Mouse (Mus musculus) midbrain, embryonic 11.5 days (tissue): ENCODE results near the gene Art1. TPM values are rescaled to one million over a fixed set of nuclear protein-coding genes. Genes with fewer than 3 reads are reported as not detected.

Experiments used
- ATAC-seq: fragments of 200-750 bp; cut with Nextera tagmentation; 2 replicates; pipeline ENCODE4 v1.8.0; 2017; ENCODE audit warnings: moderate TSS enrichment, moderate library complexity; ENCODE audit not compliant: low FRiP score
- DNase-seq: peaks from one replicate; pipeline ENCODE4 v3.0.0; 2015; ENCODE audit warnings: low spot score; ENCODE audit errors: missing footprints
- H3K27ac ChIP-seq: fragments of 300-500 bp; sonication (generic); 2 replicates; pipeline ENCODE4 v1.5.1; 2014; ENCODE audit warnings: low read depth, low read length
- H3K27me3 ChIP-seq: fragments of 300-500 bp; sonication (generic); 2 replicates; pipeline ENCODE4 v1.6.1; 2014; ENCODE audit warnings: mild to moderate bottlenecking, low read length, moderate library complexity, mixed read lengths; ENCODE audit not compliant: control insufficient read depth, insufficient read depth
- H3K36me3 ChIP-seq: fragments of 300-500 bp; sonication (generic); 2 replicates; pipeline ENCODE4 v1.6.1; 2014; ENCODE audit warnings: mild to moderate bottlenecking, low read length, moderate library complexity, mixed read lengths; ENCODE audit not compliant: control insufficient read depth, insufficient read depth
- H3K4me1 ChIP-seq: fragments of 300-500 bp; sonication (generic); 2 replicates; pipeline ENCODE4 v1.6.1; 2014; ENCODE audit warnings: low read length; ENCODE audit not compliant: control insufficient read depth, insufficient read depth
- H3K4me2 ChIP-seq: fragments of 300-500 bp; sonication (generic); 2 replicates; pipeline ENCODE4 v1.6.1; 2014; ENCODE audit warnings: mild to moderate bottlenecking, moderate library complexity
- H3K4me3 ChIP-seq: fragments of 300-500 bp; sonication (generic); 2 replicates; pipeline ENCODE4 v1.5.1; 2014; ENCODE audit warnings: low read depth, low read length
- H3K9ac ChIP-seq: fragments of 300-500 bp; sonication (generic); 2 replicates; pipeline ENCODE4 v1.6.1; 2014; ENCODE audit warnings: low read length
- H3K9me3 ChIP-seq: fragments of 300-500 bp; sonication (generic); 2 replicates; pipeline ENCODE4 v1.6.1; 2016; ENCODE audit warnings: low read length; ENCODE audit not compliant: control insufficient read depth
- WGBS: fragments of 180-500 bp; shearing (Covaris S2); extraction: QIAGEN DNeasy Blood & Tissue Kit; methylation state at CpG from one replicate; pipeline ENCODE4 v1.1.7; 2014; 5-methylcytosine and 5-hydroxymethylcytosine counted together
- polyA plus RNA-seq: library from polyadenylated mRNA; unstranded; fragments of >200 nt; fragmentation: Nextera tagmentation; extraction: Ambion mirVana; gene quantifications from 2 replicates; pipeline ENCODE4 v1.2.1, GENCODE M21; 2014

The Art1 gene
- polyA plus RNA-seq, 1 experiment from 2014 or later, result 0.49 TPM

- Histone ChIP-seq H3K9ac (no peak overlapping the region), H3K9me3 (no peaks in the 10 kb centered on the region), H3K27ac (no peak overlapping the region), H3K36me3 (no peaks in the 10 kb centered on the region), H3K27me3 (no peaks in the 10 kb centered on the region; the same call in 1 of the 2 replicates), H3K4me2 (no peak overlapping the region), H3K4me3 (no peak overlapping the region), H3K4me1 (peaks cover 15% of the 10 kb centered on the region)
- WGBS, result 88% methylated on average over 2 of the region's 2 CpGs
- DNase-seq (peak; percentile 35), ATAC-seq (no peak)
Observed at GRCm38 (mm10) chr7:102103555-102103954, 2.0 kb downstream of the Art1 start.

- ATAC-seq (no peak), DNase-seq (peak; percentile 23)
- Histone ChIP-seq H3K9ac (no peak overlapping the region), H3K4me3 (no peak overlapping the region), H3K9me3 (no peaks in the 10 kb centered on the region), H3K4me2 (no peak overlapping the region), H3K36me3 (no peaks in the 10 kb centered on the region), H3K27me3 (no peaks in the 10 kb centered on the region; the same call in 1 of the 2 replicates), H3K4me1 (peaks cover 15% of the 10 kb centered on the region), H3K27ac (no peak overlapping the region)
- 87% methylated on average over 5 of the region's 5 CpGs for WGBS
Observed at GRCm38 (mm10) chr7:102104126-102104525, 2.6 kb downstream of the Art1 start.

GRCm38 (mm10) chr7:102106700-102107141 lies 5.2 kb downstream of the Art1 start:
- Histone ChIP-seq H3K4me2 (peak overlapping the region; percentile 45), H3K27ac (no peak overlapping the region), H3K9ac (peak overlapping the region; percentile 49), H3K9me3 (no peaks in the 10 kb centered on the region), H3K36me3 (no peaks in the 10 kb centered on the region), H3K27me3 (no peaks in the 10 kb centered on the region; the same call in 1 of the 2 replicates), H3K4me3 (no peak overlapping the region; the same call in 1 of the 2 replicates), H3K4me1 (peaks cover 5% of the 10 kb centered on the region)
- WGBS, result 20% methylated on average over 23 of the region's 23 CpGs
- ATAC-seq, result peak; percentile 25; the same call in 1 of the 2 replicates
- DNase-seq, result peak; percentile 86

GRCm38 (mm10) chr7:102108206-102108605 lies 6.7 kb downstream of the Art1 start:
- DNase-seq, result no peak
- Histone ChIP-seq H3K4me1 (peaks cover 5% of the 10 kb centered on the region), H3K27me3 (no peaks in the 10 kb centered on the region; the same call in 1 of the 2 replicates), H3K4me2 (no peak overlapping the region), H3K27ac (no peak overlapping the region), H3K4me3 (no peak overlapping the region), H3K36me3 (no peaks in the 10 kb centered on the region), H3K9me3 (no peaks in the 10 kb centered on the region), H3K9ac (no peak overlapping the region)
- no peak for ATAC-seq
- 84% methylated on average over 1 of the region's 1 CpGs for WGBS

GRCm38 (mm10) chr7:102109171-102109570 lies 7.6 kb downstream of the Art1 start, which contains the start of gene Art5:
Gene Art5, minus strand, starts transcription at chr7:102109489.
- Histone ChIP-seq H3K4me1 (peaks cover 5% of the 10 kb centered on the region), H3K9me3 (no peaks in the 10 kb centered on the region), H3K4me3 (no peak within 1 kb of the TSS), H3K9ac (no peak within 1 kb of the TSS), H3K4me2 (no peak within 1 kb of the TSS), H3K27me3 (no peaks in the 10 kb centered on the region; the same call in 1 of the 2 replicates), H3K27ac (no peak within 1 kb of the TSS), H3K36me3 (no peaks in the 10 kb centered on the region)
- DNase-seq (peak; percentile 66), ATAC-seq (no peak)
- 84% methylated on average over 7 of the region's 7 CpGs for WGBS

GRCm38 (mm10) chr7:102109746-102110145 lies 8.2 kb downstream of the Art1 start:
- no peaks in the 10 kb centered on the region for H3K36me3 ChIP-seq
- H3K9ac ChIP-seq, result no peak overlapping the region
- H3K4me3 ChIP-seq, result no peak overlapping the region
- WGBS, result 89% methylated on average over 4 of the region's 4 CpGs
- no peak overlapping the region for H3K27ac ChIP-seq
- H3K4me1 ChIP-seq, result peaks cover 5% of the 10 kb centered on the region
- no peak for ATAC-seq
- no peaks in the 10 kb centered on the region for H3K9me3 ChIP-seq
- no peaks in the 10 kb centered on the region; the same call in 1 of the 2 replicates for H3K27me3 ChIP-seq
- peak; percentile 51 for DNase-seq
- no peak overlapping the region for H3K4me2 ChIP-seq

GRCm38 (mm10) chr7:102113151-102113729 lies 11.7 kb downstream of the Art1 start:
- DNase-seq (peak; percentile 33), ATAC-seq (no peak)
- Histone ChIP-seq H3K9ac (no peak overlapping the region), H3K27me3 (no peaks in the 10 kb centered on the region), H3K4me3 (no peak overlapping the region), H3K4me2 (no peak overlapping the region), H3K9me3 (no peaks in the 10 kb centered on the region), H3K27ac (no peak overlapping the region), H3K36me3 (no peaks in the 10 kb centered on the region), H3K4me1 (no peaks in the 10 kb centered on the region)
- WGBS, result 80% methylated on average over 45 of the region's 45 CpGs

GRCm38 (mm10) chr7:102116579-102117331 lies 15.2 kb downstream of the Art1 start, which contains the start of gene Chrna10:
Gene Chrna10, minus strand, starts transcription at chr7:102116828.
- Histone ChIP-seq H3K27me3 (no peaks in the 10 kb centered on the region), H3K36me3 (peaks cover 20% of the 10 kb centered on the region), H3K9ac (no peak within 1 kb of the TSS), H3K4me2 (no peak within 1 kb of the TSS), H3K9me3 (no peaks in the 10 kb centered on the region), H3K4me3 (no peak within 1 kb of the TSS), H3K4me1 (no peaks in the 10 kb centered on the region), H3K27ac (no peak within 1 kb of the TSS)
- WGBS, result 34% methylated on average over 7 of the region's 7 CpGs
- ATAC-seq (no peak), DNase-seq (no peak)

GRCm38 (mm10) chr7:102117382-102117781 lies 15.8 kb downstream of the Art1 start:
- Histone ChIP-seq H3K36me3 (peaks cover 25% of the 10 kb centered on the region), H3K27ac (no peak overlapping the region), H3K9ac (no peak overlapping the region), H3K4me1 (no peaks in the 10 kb centered on the region), H3K4me2 (no peak overlapping the region), H3K9me3 (no peaks in the 10 kb centered on the region), H3K4me3 (no peak overlapping the region), H3K27me3 (no peaks in the 10 kb centered on the region)
- WGBS, result 72% methylated on average over 6 of the region's 6 CpGs
- ATAC-seq (no peak), DNase-seq (no peak)
